Mouse (Mus musculus): ENCODE measurements around the gene Slc25a13. TPM values are rescaled to one million over a fixed set of nuclear protein-coding genes. Genes with fewer than 3 reads are reported as not detected.

The Slc25a13 gene
- polyA plus RNA-seq, 1 experiment = 4.3 TPM

- DNase-seq (ENCODE audit: low read depth) = no peak
- no peak for TF ChIP-seq CTCF (IDR thresholded peaks at IDR 0.05; ENCODE audit: borderline replicate concordance, extremely low read depth, insufficient read depth, insufficient read length)
- no peak for TF ChIP-seq POLR2A (IDR thresholded peaks at IDR 0.05; ENCODE audit: borderline replicate concordance, extremely low read depth, insufficient read depth, insufficient read length, poor library complexity, severe bottlenecking)
Observed at GRCm38 (mm10) chr6:6101605-6102004, 115.4 kb downstream of the Slc25a13 start.

GRCm38 (mm10) chr6:6100892-6101480 is 116.0 kb downstream of the Slc25a13 start:
- TF ChIP-seq CTCF (IDR thresholded peaks at IDR 0.05; ENCODE audit: borderline replicate concordance, extremely low read depth, insufficient read depth, insufficient read length) (no peak), POLR2A (IDR thresholded peaks at IDR 0.05; ENCODE audit: borderline replicate concordance, extremely low read depth, insufficient read depth, insufficient read length, poor library complexity, severe bottlenecking) (no peak)
- no peak for DNase-seq (ENCODE audit: low read depth)

GRCm38 (mm10) chr6:6093978-6094377 is 123.0 kb downstream of the Slc25a13 start:
- TF ChIP-seq POLR2A (IDR thresholded peaks at IDR 0.05; ENCODE audit: borderline replicate concordance, extremely low read depth, insufficient read depth, insufficient read length, poor library complexity, severe bottlenecking) = no peak
- TF ChIP-seq CTCF (IDR thresholded peaks at IDR 0.05; ENCODE audit: borderline replicate concordance, extremely low read depth, insufficient read depth, insufficient read length) = no peak
- DNase-seq (ENCODE audit: low read depth) = no peak

DNA sequence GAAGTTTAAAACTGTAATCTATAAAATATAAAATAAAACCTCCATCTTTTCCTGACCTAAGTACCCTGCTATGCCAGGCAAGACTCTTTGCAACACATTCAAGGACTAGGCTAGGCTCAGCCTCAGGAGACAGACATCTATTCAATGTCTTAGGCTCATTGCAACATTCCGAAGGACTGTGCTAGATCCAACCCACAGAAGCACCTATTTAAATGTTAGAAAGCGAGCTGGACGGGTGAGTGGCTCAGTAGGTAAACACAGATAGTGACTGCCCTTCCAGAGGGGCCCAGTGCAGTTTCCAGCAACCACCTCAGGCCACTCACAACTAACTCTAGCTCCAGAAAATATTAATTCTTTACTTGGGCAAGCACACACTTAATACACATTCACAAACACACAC is 123.5 kb downstream of the Slc25a13 start:
- DNase-seq (ENCODE audit: low read depth) = no peak
- TF ChIP-seq CTCF (IDR thresholded peaks at IDR 0.05; ENCODE audit: borderline replicate concordance, extremely low read depth, insufficient read depth, insufficient read length) = no peak
- TF ChIP-seq POLR2A (IDR thresholded peaks at IDR 0.05; ENCODE audit: borderline replicate concordance, extremely low read depth, insufficient read depth, insufficient read length, poor library complexity, severe bottlenecking) = no peak

GRCm38 (mm10) chr6:6092497-6092896 is 124.5 kb downstream of the Slc25a13 start:
- TF ChIP-seq POLR2A (IDR thresholded peaks at IDR 0.05; ENCODE audit: borderline replicate concordance, extremely low read depth, insufficient read depth, insufficient read length, poor library complexity, severe bottlenecking) = no peak
- no peak for DNase-seq (ENCODE audit: low read depth)

- TF ChIP-seq POLR2A (IDR thresholded peaks at IDR 0.05; ENCODE audit: borderline replicate concordance, extremely low read depth, insufficient read depth, insufficient read length, poor library complexity, severe bottlenecking) (no peak), CTCF (IDR thresholded peaks at IDR 0.05; ENCODE audit: borderline replicate concordance, extremely low read depth, insufficient read depth, insufficient read length) (no peak)
Observed at GRCm38 (mm10) chr6:6091016-6091415, 126.0 kb downstream of the Slc25a13 start.

GRCm38 (mm10) chr6:6088151-6088550 is 128.8 kb downstream of the Slc25a13 start:
- peak; percentile 87 for DNase-seq (ENCODE audit: low read depth)

More at GRCm38 (mm10) chr6:6091016-6091415, 126.0 kb downstream of the Slc25a13 start:
- DNase-seq (ENCODE audit: low read depth) = no peak

GRCm38 (mm10) chr6:6080484-6080883 is 136.5 kb downstream of the Slc25a13 start:
- DNase-seq (ENCODE audit: low read depth) = peak; percentile 59

More at GRCm38 (mm10) chr6:6088151-6088550, 128.8 kb downstream of the Slc25a13 start:
- TF ChIP-seq CTCF (IDR thresholded peaks at IDR 0.05; ENCODE audit: borderline replicate concordance, extremely low read depth, insufficient read depth, insufficient read length) (no peak), POLR2A (IDR thresholded peaks at IDR 0.05; ENCODE audit: borderline replicate concordance, extremely low read depth, insufficient read depth, insufficient read length, poor library complexity, severe bottlenecking) (no peak)

DNA sequence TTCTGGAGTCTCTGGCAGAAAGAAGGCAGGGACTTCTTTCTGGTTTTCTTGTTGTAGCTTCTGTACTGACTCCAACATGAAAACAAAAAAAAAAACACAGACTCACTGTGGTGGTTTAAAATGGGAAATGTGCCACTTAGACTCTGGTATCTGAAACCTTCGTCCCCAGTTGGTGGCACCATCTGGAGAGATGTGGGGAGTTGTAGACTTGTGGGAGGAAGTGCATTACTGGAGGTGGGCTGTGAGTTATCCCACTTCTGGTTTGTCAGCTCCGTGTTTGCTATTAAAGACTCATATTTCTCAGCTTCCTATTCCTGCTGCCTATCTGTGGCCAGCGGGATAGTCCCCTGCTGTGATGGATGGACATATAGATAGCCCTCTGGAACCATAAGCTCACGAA is 139.7 kb downstream of the Slc25a13 start:
- no peak for DNase-seq (ENCODE audit: low read depth)
- TF ChIP-seq CTCF (IDR thresholded peaks at IDR 0.05; ENCODE audit: borderline replicate concordance, extremely low read depth, insufficient read depth, insufficient read length) = no peak
- no peak for TF ChIP-seq POLR2A (IDR thresholded peaks at IDR 0.05; ENCODE audit: borderline replicate concordance, extremely low read depth, insufficient read depth, insufficient read length, poor library complexity, severe bottlenecking)

More at GRCm38 (mm10) chr6:6080484-6080883, 136.5 kb downstream of the Slc25a13 start:
- no peak for TF ChIP-seq POLR2A (IDR thresholded peaks at IDR 0.05; ENCODE audit: borderline replicate concordance, extremely low read depth, insufficient read depth, insufficient read length, poor library complexity, severe bottlenecking)
- TF ChIP-seq CTCF (IDR thresholded peaks at IDR 0.05; ENCODE audit: borderline replicate concordance, extremely low read depth, insufficient read depth, insufficient read length) = no peak

DNA sequence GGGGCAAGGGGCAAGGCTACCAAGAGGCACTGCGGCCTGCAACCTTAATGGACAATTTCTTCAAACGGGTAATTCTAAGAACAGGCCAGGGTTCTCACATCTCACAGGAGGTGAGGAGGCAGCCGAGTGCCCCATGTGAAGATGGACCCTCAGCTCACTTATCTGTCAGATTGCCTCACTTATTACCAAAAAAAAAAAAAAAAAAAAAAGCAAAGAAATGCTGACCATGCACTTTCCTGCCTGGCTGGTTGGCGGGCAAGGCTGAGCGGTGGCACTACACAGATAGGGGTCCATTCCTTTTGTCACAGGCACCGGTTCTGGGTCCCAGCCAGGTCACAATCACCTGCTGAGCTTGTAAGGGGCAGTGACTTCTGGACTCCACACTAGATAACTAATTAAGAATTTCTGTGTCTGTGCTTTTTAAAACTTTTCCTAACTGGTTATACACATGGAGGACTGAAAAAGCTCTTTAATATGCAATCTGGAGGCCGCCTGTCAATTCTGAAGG is 141.0 kb downstream of the Slc25a13 start:
- TF ChIP-seq POLR2A (IDR thresholded peaks at IDR 0.05; ENCODE audit: borderline replicate concordance, extremely low read depth, insufficient read depth, insufficient read length, poor library complexity, severe bottlenecking) = no peak
- no peak for TF ChIP-seq CTCF (IDR thresholded peaks at IDR 0.05; ENCODE audit: borderline replicate concordance, extremely low read depth, insufficient read depth, insufficient read length)
- no peak for DNase-seq (ENCODE audit: low read depth)

- DNase-seq (ENCODE audit: low read depth) = peak; percentile 58
- TF ChIP-seq POLR2A (IDR thresholded peaks at IDR 0.05; ENCODE audit: borderline replicate concordance, extremely low read depth, insufficient read depth, insufficient read length, poor library complexity, severe bottlenecking) = no peak
- TF ChIP-seq CTCF (IDR thresholded peaks at IDR 0.05; ENCODE audit: borderline replicate concordance, extremely low read depth, insufficient read depth, insufficient read length) = no peak
Observed at GRCm38 (mm10) chr6:6071038-6071437, 145.9 kb downstream of the Slc25a13 start.

- no peak for DNase-seq (ENCODE audit: low read depth)
- TF ChIP-seq POLR2A (IDR thresholded peaks at IDR 0.05; ENCODE audit: borderline replicate concordance, extremely low read depth, insufficient read depth, insufficient read length, poor library complexity, severe bottlenecking) (no peak), CTCF (IDR thresholded peaks at IDR 0.05; ENCODE audit: borderline replicate concordance, extremely low read depth, insufficient read depth, insufficient read length) (no peak)
Observed at GRCm38 (mm10) chr6:6070015-6070414, 147.0 kb downstream of the Slc25a13 start.

Measured in brain, embryonic 14.5 days (tissue).